Mouse (Mus musculus) kidney, embryonic 16.5 days (tissue): ENCODE data around the gene Zfr2. TPM values are rescaled to one million over a fixed set of nuclear protein-coding genes. Genes with fewer than 3 reads are reported as not detected.
"Not testable (repeated sequence)": the region's sequence is repeated elsewhere in the genome, so short reads cannot be mapped to it uniquely, and the experiment has no call there.

Source experiments
- ATAC-seq: fragments of 200-750 bp; cut with Nextera tagmentation; 2 replicates; pipeline ENCODE4 v1.8.0; 2017; ENCODE audit warnings: moderate TSS enrichment; ENCODE audit not compliant: low FRiP score, low TSS enrichment
- H3K27ac ChIP-seq: fragments of 300-500 bp; sonication (generic); 2 replicates; pipeline ENCODE4 v1.5.1; 2014; ENCODE audit warnings: low read length
- H3K27me3 ChIP-seq: fragments of 300-500 bp; sonication (generic); 2 replicates; pipeline ENCODE4 v1.6.1; 2014; ENCODE audit warnings: low read length, control low read depth, mixed read lengths; ENCODE audit not compliant: insufficient read depth
- H3K36me3 ChIP-seq: fragments of 300-500 bp; sonication (generic); 2 replicates; pipeline ENCODE4 v1.6.1; 2014; ENCODE audit warnings: low read length, control low read depth, mixed read lengths; ENCODE audit not compliant: insufficient read depth
- H3K4me1 ChIP-seq: fragments of 300-500 bp; sonication (generic); 2 replicates; pipeline ENCODE4 v1.6.1; 2014; ENCODE audit warnings: low read length, control low read depth, mixed read lengths; ENCODE audit not compliant: insufficient read depth
- H3K4me2 ChIP-seq: fragments of 300-500 bp; sonication (generic); replicated peaks from 2 replicates; pipeline ENCODE4 v1.6.1; 2014; ENCODE audit warnings: low read depth, low read length
- H3K4me3 ChIP-seq: fragments of 300-500 bp; sonication (generic); 2 replicates; pipeline ENCODE4 v1.5.1; 2014; ENCODE audit warnings: mild to moderate bottlenecking, low read length
- H3K9ac ChIP-seq: fragments of 300-500 bp; sonication (generic); replicated peaks from 2 replicates; pipeline ENCODE4 v1.6.1; 2014; ENCODE audit warnings: low read length
- H3K9me3 ChIP-seq: fragments of 300-500 bp; sonication (generic); 2 replicates; pipeline ENCODE4 v1.6.1; 2016; ENCODE audit warnings: low read length, control low read depth
- WGBS: fragments of 180-500 bp; shearing (Covaris S2); extraction: QIAGEN DNeasy Blood & Tissue Kit; methylation state at CpG from one replicate; pipeline ENCODE4 v1.1.7; 2014; 5-methylcytosine and 5-hydroxymethylcytosine counted together
- polyA plus RNA-seq: library from polyadenylated mRNA; unstranded; fragments of >200 nt; fragmentation: Nextera tagmentation; extraction: Ambion mirVana; gene quantifications from 2 replicates; pipeline ENCODE4 v1.2.1, GENCODE M21; 2015

Gene Zfr2
- polyA plus RNA-seq, 1 experiment from 2014 or later: 7.1 TPM

- peaks cover 12% of the 10 kb centered on the region; the same call in 1 of the 2 replicates for H3K27me3 ChIP-seq
- H3K9me3 ChIP-seq, H3K4me3 ChIP-seq, H3K9ac ChIP-seq, H3K36me3 ChIP-seq, ATAC-seq, H3K4me1 ChIP-seq, H3K4me2 ChIP-seq, H3K27ac ChIP-seq: not testable (repeated sequence)
- 42% methylated on average over 2 of the region's 2 CpGs for WGBS
These were observed 9.2 kb upstream of the Zfr2 start for GRCm38 (mm10) chr10:81223731-81224130.

- H3K9ac ChIP-seq: no peak overlapping the region
- no peak overlapping the region for H3K4me3 ChIP-seq
- H3K4me2 ChIP-seq: 0 out of 2 replicates have a peak overlapping the region, but pooled peaks have one; percentile 10
- H3K27ac ChIP-seq: no peak overlapping the region
- H3K36me3 ChIP-seq: no peaks in the 10 kb centered on the region
- 11% methylated on average over 20 of the region's 20 CpGs for WGBS
- no peak for ATAC-seq
- H3K27me3 ChIP-seq: peaks cover 36% of the 10 kb centered on the region
- no peaks in the 10 kb centered on the region for H3K9me3 ChIP-seq
- peaks cover 17% of the 10 kb centered on the region for H3K4me1 ChIP-seq
These were observed 3.1 kb upstream of the Zfr2 start for GRCm38 (mm10) chr10:81229735-81230437.

GRCm38 (mm10) chr10:81230438-81231332, 2.3 kb upstream of the Zfr2 start, which contains the start of gene Atcay:
Gene Atcay, minus strand, starts transcription at chr10:81230833.
- ATAC-seq: no peak
- Histone ChIP-seq H3K27me3 (peaks cover 36% of the 10 kb centered on the region), H3K27ac (no peak within 1 kb of the TSS), H3K4me1 (peaks cover 17% of the 10 kb centered on the region), H3K9ac (no peak within 1 kb of the TSS), H3K36me3 (no peaks in the 10 kb centered on the region), H3K9me3 (no peaks in the 10 kb centered on the region), H3K4me3 (peak within 1 kb of the TSS; percentile 21), H3K4me2 (peak within 1 kb of the TSS; percentile 44)
- 6% methylated on average over 27 of the region's 27 CpGs for WGBS

- 55% methylated on average over 7 of the region's 7 CpGs for WGBS
These were observed 1.5 kb upstream of the Zfr2 start for GRCm38 (mm10) chr10:81231436-81231835.

GRCm38 (mm10) chr10:81233226-81233585, 251 bp downstream of the Zfr2 start:
- H3K9ac ChIP-seq: peak overlapping the region; percentile 83
- peak; percentile 78 for ATAC-seq
- no peaks in the 10 kb centered on the region for H3K9me3 ChIP-seq
- peaks cover 17% of the 10 kb centered on the region for H3K4me1 ChIP-seq
- H3K4me2 ChIP-seq: peak overlapping the region; percentile 79
- H3K27me3 ChIP-seq: peaks cover 33% of the 10 kb centered on the region
- no peaks in the 10 kb centered on the region for H3K36me3 ChIP-seq
- WGBS: 0% methylated on average over 26 of the region's 28 CpGs
- no peak overlapping the region for H3K27ac ChIP-seq
- H3K4me3 ChIP-seq: peak overlapping the region; percentile 81

More at GRCm38 (mm10) chr10:81231436-81231835, 1.5 kb upstream of the Zfr2 start:
- H3K4me3 ChIP-seq: no peak overlapping the region
- no peaks in the 10 kb centered on the region for H3K9me3 ChIP-seq
- no peak for ATAC-seq
- H3K4me2 ChIP-seq: no peak overlapping the region
- peaks cover 36% of the 10 kb centered on the region for H3K27me3 ChIP-seq
- no peak overlapping the region for H3K9ac ChIP-seq
- H3K36me3 ChIP-seq: no peaks in the 10 kb centered on the region
- H3K4me1 ChIP-seq: peaks cover 17% of the 10 kb centered on the region
- no peak overlapping the region for H3K27ac ChIP-seq

- H3K4me2 ChIP-seq: no peak overlapping the region
- H3K9ac ChIP-seq: no peak overlapping the region
- peaks cover 17% of the 10 kb centered on the region for H3K4me1 ChIP-seq
- ATAC-seq: no peak
- H3K36me3 ChIP-seq: no peaks in the 10 kb centered on the region
- H3K4me3 ChIP-seq: no peak overlapping the region
- 75% methylated on average over 6 of the region's 6 CpGs for WGBS
- peaks cover 29% of the 10 kb centered on the region for H3K27me3 ChIP-seq
- H3K9me3 ChIP-seq: no peaks in the 10 kb centered on the region
- no peak overlapping the region for H3K27ac ChIP-seq
These were observed 1.3 kb downstream of the Zfr2 start for GRCm38 (mm10) chr10:81234206-81234605.

DNA sequence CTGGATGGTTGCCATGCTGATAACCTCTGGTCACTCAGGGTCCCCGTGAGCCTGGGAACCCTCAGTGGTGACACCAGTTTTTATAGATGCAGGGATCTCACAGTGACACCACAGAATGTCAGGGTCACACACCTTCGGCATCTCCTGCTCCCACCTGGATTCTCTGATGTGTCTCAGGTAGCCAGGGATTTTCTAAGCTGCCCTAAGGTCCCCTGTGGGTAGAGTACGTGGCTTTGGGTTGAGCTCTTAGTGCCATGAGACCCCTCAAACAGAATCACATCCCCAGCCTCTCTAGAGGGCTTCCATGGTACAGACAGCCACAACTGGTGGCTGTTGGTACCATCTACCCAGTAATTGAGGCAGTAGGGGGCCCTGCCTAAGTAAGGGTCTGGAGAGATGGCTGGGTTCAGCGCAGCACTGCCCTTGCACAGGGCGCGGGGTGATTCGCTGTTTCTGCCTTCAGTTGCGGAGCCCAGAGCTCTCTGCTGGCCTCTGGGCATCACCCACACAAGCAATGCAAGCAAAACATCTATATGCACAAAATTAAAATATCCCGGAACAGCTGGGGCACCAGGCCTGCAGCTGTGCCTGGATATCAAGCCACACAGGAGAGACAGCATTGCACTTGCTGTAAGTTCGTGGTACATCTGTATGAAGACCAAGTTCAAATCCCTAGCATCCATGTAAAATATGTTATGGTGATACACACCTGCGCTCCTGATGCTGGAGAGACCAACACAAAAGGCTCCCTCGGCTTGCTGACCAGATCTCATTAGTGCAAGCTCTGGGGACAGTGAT, 3.7 kb downstream of the Zfr2 start:
- no peaks in the 10 kb centered on the region for H3K9me3 ChIP-seq
- peaks cover 21% of the 10 kb centered on the region for H3K27me3 ChIP-seq
- WGBS: 86% methylated on average over 12 of the region's 12 CpGs
- no peak overlapping the region for H3K27ac ChIP-seq
- H3K9ac ChIP-seq: no peak overlapping the region
- H3K4me1 ChIP-seq: peaks cover 17% of the 10 kb centered on the region
- no peak for ATAC-seq
- no peak overlapping the region for H3K4me2 ChIP-seq
- H3K36me3 ChIP-seq: no peaks in the 10 kb centered on the region
- H3K4me3 ChIP-seq: no peak overlapping the region

DNA sequence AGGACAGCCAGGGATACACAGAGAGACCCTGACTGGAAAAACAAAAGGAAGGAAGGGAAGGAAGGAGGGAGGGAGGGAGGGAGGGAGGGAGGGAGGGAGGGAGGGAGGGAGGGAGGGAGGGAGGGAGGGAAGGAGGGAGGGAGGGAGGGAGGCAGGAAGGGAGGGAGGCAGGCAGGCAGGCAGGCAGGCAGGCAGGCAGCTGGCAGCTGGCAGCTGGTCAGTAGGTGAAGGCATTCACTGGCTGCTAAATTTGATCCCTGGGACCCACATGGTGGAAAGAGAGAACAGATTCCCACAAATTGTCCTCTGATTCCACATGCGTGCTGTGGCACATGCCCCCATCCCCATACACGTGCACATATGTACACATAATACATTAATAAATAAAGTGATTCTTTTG, 5.7 kb downstream of the Zfr2 start:
- Histone ChIP-seq H3K9me3 (no peaks in the 10 kb centered on the region), H3K27me3 (peaks cover 18% of the 10 kb centered on the region), H3K4me1 (peaks cover 12% of the 10 kb centered on the region), H3K27ac (no peak overlapping the region), H3K4me2 (no peak overlapping the region), H3K4me3 (no peak overlapping the region), H3K9ac (no peak overlapping the region), H3K36me3 (no peaks in the 10 kb centered on the region)
- ATAC-seq: no peak
- WGBS: 82% methylated on average over 2 of the region's 2 CpGs

DNA sequence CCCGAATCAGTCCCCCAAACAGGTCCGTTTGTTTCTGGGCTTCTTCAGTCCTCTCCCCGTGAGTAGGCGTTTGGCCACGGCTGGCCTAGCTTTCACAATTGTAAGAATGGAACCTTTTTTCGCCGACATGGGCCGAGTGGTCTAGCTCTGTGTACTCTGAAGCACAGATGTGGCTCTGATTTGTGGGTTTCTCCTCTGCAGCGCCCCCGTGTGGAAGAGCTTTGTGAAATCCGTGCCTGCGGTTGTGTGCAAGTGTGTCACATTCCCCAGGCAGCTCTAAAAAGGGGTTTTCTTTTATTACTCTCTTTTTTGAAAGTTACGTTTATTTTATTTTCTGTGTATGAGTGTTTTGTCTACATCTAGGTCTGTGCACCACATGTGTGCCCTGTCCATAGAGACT, 7.9 kb downstream of the Zfr2 start:
- Histone ChIP-seq H3K9ac (no peak overlapping the region), H3K4me2 (no peak overlapping the region), H3K27me3 (peaks cover 18% of the 10 kb centered on the region), H3K4me3 (no peak overlapping the region), H3K36me3 (no peaks in the 10 kb centered on the region), H3K4me1 (peaks cover 7% of the 10 kb centered on the region), H3K9me3 (no peaks in the 10 kb centered on the region), H3K27ac (no peak overlapping the region)
- no peak for ATAC-seq
- WGBS: 31% methylated on average over 13 of the region's 13 CpGs
